ENCODE assay signal across 15 mouse cellular contexts in genomic region chr11:97959300-97959680, GRCm38 (mm10). TPM values are rescaled to one million over a fixed set of nuclear protein-coding genes. Genes with fewer than 3 reads are reported as not detected.
A peak's percentile ranks its signal among the peaks of the same experiment; 100 is the strongest.
DNase-seq lines count a peak whose midpoint lies in the region; ATAC-seq and TF ChIP-seq lines count a peak whose summit lies in the region.
"Had no signal": no experiment of that assay in that cellular context is flagged by ENCODE, and none has a peak within 500 bp of the region (broad histone marks: within the 10 kb centered on the region; RNA-seq: fewer than 3 reads in every experiment).

No protein-coding gene starts in this region.

- H3K9ac ChIP-seq in forebrain, postnatal 0 days, result no peak overlapping the region
- no peak overlapping the region for H3K9ac ChIP-seq in forebrain, embryonic 11.5 days (ENCODE audit: low read length)
- no peak overlapping the region; the same call in 1 of the 2 replicates for H3K9ac ChIP-seq in midbrain, embryonic 13.5 days (replicated peaks)
- H3K9ac ChIP-seq: intestine, embryonic 15.5 days; lung, embryonic 15.5 days; stomach, embryonic 15.5 days had no signal

- no peaks in the 10 kb centered on the region for H3K36me3 ChIP-seq in forebrain, postnatal 0 days (ENCODE audit: insufficient read depth)
- H3K36me3 ChIP-seq in forebrain, embryonic 11.5 days (ENCODE audit: control insufficient read depth, insufficient read depth, low read length), result no peaks in the 10 kb centered on the region
- H3K36me3 ChIP-seq in midbrain, embryonic 13.5 days, result no peaks in the 10 kb centered on the region
- H3K36me3 ChIP-seq: intestine, embryonic 15.5 days; lung, embryonic 15.5 days; stomach, embryonic 15.5 days had no signal

- 36% methylated on average over 5 of the region's 5 CpGs for WGBS in forebrain, postnatal 0 days
- 50% methylated on average over 5 of the region's 5 CpGs for WGBS in forebrain, embryonic 11.5 days
- WGBS in midbrain, embryonic 13.5 days, result 45% methylated on average over 5 of the region's 5 CpGs

- H3K4me1 ChIP-seq in forebrain, postnatal 0 days (ENCODE audit: insufficient read depth), result no peaks in the 10 kb centered on the region
- H3K4me1 ChIP-seq in forebrain, embryonic 11.5 days (replicated peaks; ENCODE audit: control insufficient read depth, insufficient read depth, low read length), result no peaks in the 10 kb centered on the region
- H3K4me1 ChIP-seq in midbrain, embryonic 13.5 days (replicated peaks), result peaks cover 28% of the 10 kb centered on the region
- H3K4me1 ChIP-seq: intestine, embryonic 15.5 days; stomach, embryonic 15.5 days had no signal

- TF ChIP-seq CTCF in forebrain, postnatal 0 days (IDR thresholded peaks at IDR 0.05; ENCODE audit: low read depth), result no peak
- TF ChIP-seq CTCF in layer of hippocampus, adult 2 months (conservative IDR thresholded peaks at IDR 0.05), result no peak

- H3K27me3 ChIP-seq in forebrain, postnatal 0 days (ENCODE audit: insufficient read depth, low read length), result no peaks in the 10 kb centered on the region
- H3K27me3 ChIP-seq in forebrain, embryonic 11.5 days (ENCODE audit: control insufficient read depth, insufficient read depth, low read length), result no peaks in the 10 kb centered on the region
- H3K27me3 ChIP-seq in midbrain, embryonic 13.5 days, result no peaks in the 10 kb centered on the region
- H3K27me3 ChIP-seq: intestine, embryonic 15.5 days; lung, embryonic 15.5 days; stomach, embryonic 15.5 days had no signal

- peak; percentile 74 for ATAC-seq in forebrain, postnatal 0 days
- ATAC-seq in forebrain, embryonic 11.5 days (replicated peaks; ENCODE audit: low FRiP score), result no peak
- ATAC-seq in midbrain, embryonic 13.5 days, result no peak
- ATAC-seq: intestine, embryonic 15.5 days had no signal

- peak; percentile 34 for DNase-seq in forebrain, postnatal 0 days
- no peak for DNase-seq in forebrain, embryonic 11.5 days (ENCODE audit: low spot score)
- peak; percentile 27 to 46 for DNase-seq in layer of hippocampus, adult 2 months (ENCODE audit: low spot score in 2 of 2)
- DNase-seq in layer of hippocampus, postnatal 10 days (ENCODE audit: low spot score in 2 of 2), result no peak
- peak; percentile 66 for DNase-seq in R1 (ENCODE audit: low read depth, low spot score)
- DNase-seq in ovary, postnatal 14 days (ENCODE audit: low spot score), result no peak
- DNase-seq in heart, adult 11 months, result no peak
- DNase-seq: cerebellum, adult 18-20 months; heart, postnatal 10 days; liver; thymus, postnatal 25 days had no signal

- no peaks in the 10 kb centered on the region for H3K9me3 ChIP-seq in forebrain, postnatal 0 days (ENCODE audit: low read length)
- H3K9me3 ChIP-seq in forebrain, embryonic 11.5 days (ENCODE audit: control insufficient read depth, low read length), result no peaks in the 10 kb centered on the region
- H3K9me3 ChIP-seq in midbrain, embryonic 13.5 days, result no peaks in the 10 kb centered on the region
- H3K9me3 ChIP-seq: intestine, embryonic 15.5 days; lung, embryonic 15.5 days; stomach, embryonic 15.5 days had no signal

- H3K4me3 ChIP-seq in forebrain, postnatal 0 days (ENCODE audit: low read depth, low read length), result no peak overlapping the region
- H3K4me3 ChIP-seq in forebrain, embryonic 11.5 days (ENCODE audit: low read depth, low read length), result no peak overlapping the region
- H3K4me3 ChIP-seq in layer of hippocampus, adult 2 months, result no peak overlapping the region
- H3K4me3 ChIP-seq in midbrain, embryonic 13.5 days (replicated peaks), result no peak overlapping the region
- H3K4me3 ChIP-seq: intestine, embryonic 15.5 days; lung, embryonic 15.5 days; stomach, embryonic 15.5 days had no signal

- H3K27ac ChIP-seq in forebrain, postnatal 0 days (ENCODE audit: low read depth, low read length), result peak overlapping the region; percentile 21; the same call in 1 of the 2 replicates
- H3K27ac ChIP-seq in forebrain, embryonic 11.5 days (ENCODE audit: low read depth, low read length), result no peak overlapping the region
- H3K27ac ChIP-seq in layer of hippocampus, adult 2 months, result peak overlapping the region; percentile 75
- H3K27ac ChIP-seq in midbrain, embryonic 13.5 days, result peak overlapping the region; percentile 60
- H3K27ac ChIP-seq: intestine, embryonic 15.5 days; lung, embryonic 15.5 days; stomach, embryonic 15.5 days had no signal

- H3K4me2 ChIP-seq in forebrain, postnatal 0 days (ENCODE audit: low read depth), result no peak overlapping the region
- no peak overlapping the region for H3K4me2 ChIP-seq in forebrain, embryonic 11.5 days (ENCODE audit: low read depth, low read length, severe bottlenecking)
- no peak overlapping the region for H3K4me2 ChIP-seq in midbrain, embryonic 13.5 days (replicated peaks)
- H3K4me2 ChIP-seq: intestine, embryonic 15.5 days; lung, embryonic 15.5 days; stomach, embryonic 15.5 days had no signal

RNA-seq across cellular contexts. Expression of gene Plxdc1, which starts 27.0 kb away (rescaled TPM):
- total RNA-seq in forebrain, postnatal 0 days (2014; rRNA removed), result 0.54 and 1.5 TPM in 2 replicates
- polyA plus RNA-seq in forebrain, postnatal 0 days (2015; fragmentation: Nextera tagmentation; extraction: Ambion mirVana), result 1.6 and 3.5 TPM in 2 replicates
- polyA plus RNA-seq in forebrain, embryonic 11.5 days (2014; fragmentation: Nextera tagmentation; extraction: Ambion mirVana), result 0.20 TPM in 1 of 2 replicates, not detected in the other
- total RNA-seq in layer of hippocampus, adult 2 months (2021), result 10 to 100 TPM in 1 of 2 experiments, 1 to 10 TPM in 1; 9.0 to 10.3 TPM
- 1 to 10 TPM; 6.8 to 7.1 TPM for total RNA-seq in layer of hippocampus, postnatal 10 days (2021)
- polyA plus RNA-seq in midbrain, embryonic 13.5 days (2015; fragmentation: Nextera tagmentation; extraction: Ambion mirVana), result 0.38 and 0.63 TPM in 2 replicates

RNA-seq across cellular contexts. Expression of gene Arl5c, which starts 36.7 kb away (rescaled TPM):
- total RNA-seq in forebrain, postnatal 0 days (2014; rRNA removed), result 3.7 and 5.2 TPM in 2 replicates
- polyA plus RNA-seq in forebrain, postnatal 0 days (2015; fragmentation: Nextera tagmentation; extraction: Ambion mirVana), result 3.0 and 4.2 TPM in 2 replicates
- 10.4 and 12.3 TPM in 2 replicates for polyA plus RNA-seq in forebrain, embryonic 11.5 days (2014; fragmentation: Nextera tagmentation; extraction: Ambion mirVana)
- 1 to 10 TPM; 1.4 to 1.7 TPM for total RNA-seq in layer of hippocampus, adult 2 months (2021)
- total RNA-seq in layer of hippocampus, postnatal 10 days (2021), result 1 to 10 TPM; 2.0 to 2.1 TPM
- polyA plus RNA-seq in midbrain, embryonic 13.5 days (2015; fragmentation: Nextera tagmentation; extraction: Ambion mirVana), result 8.0 and 10.5 TPM in 2 replicates

Comparison
In these comparisons a context has a peak if more than half of its experiments do, and no peak if none do; other contexts are left out.
1. DNase-seq: peak in forebrain, postnatal 0 days (single experiment), layer of hippocampus, adult 2 months (2 of 2) and R1 (single experiment); none in forebrain, embryonic 11.5 days (single experiment), layer of hippocampus, postnatal 10 days (0 of 2), ovary, postnatal 14 days (single experiment) and heart, adult 11 months (single experiment).